Mouse (Mus musculus): ENCODE results near the gene Adpgk. TPM values are rescaled to one million over a fixed set of nuclear protein-coding genes. Genes with fewer than 3 reads are reported as not detected.

The Adpgk gene
- polyA plus RNA-seq, 1 experiment from 2014 or later: 21.9 TPM

DNA sequence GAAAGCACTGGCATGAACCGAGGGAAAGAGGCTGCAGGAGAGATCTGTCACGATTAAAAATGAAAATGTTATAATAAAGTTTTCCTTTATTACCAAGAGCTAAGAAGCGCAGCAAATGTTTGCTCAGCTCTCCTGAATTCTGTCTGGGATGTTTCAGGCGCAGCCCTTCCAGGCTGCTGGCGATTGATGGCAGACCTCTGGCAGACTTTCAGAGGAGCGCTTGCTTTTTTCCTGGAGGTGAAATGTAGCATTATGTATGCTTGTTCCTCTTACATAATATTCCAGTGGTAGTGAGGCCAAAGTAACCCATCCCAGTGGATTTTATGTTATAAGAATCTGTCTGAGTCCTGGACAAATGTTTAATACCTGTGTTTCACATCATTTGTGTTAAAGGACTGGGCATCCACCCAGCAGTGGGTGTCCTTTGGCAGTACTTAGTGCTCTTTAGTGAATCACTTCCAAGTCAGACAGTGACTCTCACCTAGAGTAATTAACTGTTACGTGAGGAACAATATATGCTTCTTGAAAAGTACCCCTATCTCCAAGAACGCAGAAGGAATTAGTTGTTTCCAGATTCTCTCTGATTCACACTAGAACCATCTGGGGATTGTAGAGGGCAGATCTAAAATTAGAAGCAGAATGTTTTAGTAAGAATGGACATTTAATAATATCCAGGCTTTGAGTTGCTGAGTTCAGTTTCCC is 19.4 kb downstream of the Adpgk start:
- no peaks in the 10 kb centered on the region for H3K4me1 ChIP-seq (ENCODE audit: control insufficient read depth, insufficient read depth, low read length)
- WGBS: 93% methylated on average over 8 of the region's 8 CpGs
- H3K27ac ChIP-seq (ENCODE audit: low read length): no peak overlapping the region
- ATAC-seq: no peak
- H3K9ac ChIP-seq (ENCODE audit: low read depth, low read length): no peak overlapping the region
- no peaks in the 10 kb centered on the region for H3K9me3 ChIP-seq (replicated peaks; ENCODE audit: control insufficient read depth, low read length, poor library complexity, severe bottlenecking)
- peaks cover 13% of the 10 kb centered on the region for H3K36me3 ChIP-seq (ENCODE audit: control insufficient read depth, insufficient read depth, low read length)
- no peak overlapping the region for H3K4me3 ChIP-seq (ENCODE audit: low read depth, low read length)
- no peaks in the 10 kb centered on the region for H3K27me3 ChIP-seq (ENCODE audit: control insufficient read depth, insufficient read depth, low read depth, low read length)
- no peak overlapping the region for H3K4me2 ChIP-seq (ENCODE audit: low read length)

DNA sequence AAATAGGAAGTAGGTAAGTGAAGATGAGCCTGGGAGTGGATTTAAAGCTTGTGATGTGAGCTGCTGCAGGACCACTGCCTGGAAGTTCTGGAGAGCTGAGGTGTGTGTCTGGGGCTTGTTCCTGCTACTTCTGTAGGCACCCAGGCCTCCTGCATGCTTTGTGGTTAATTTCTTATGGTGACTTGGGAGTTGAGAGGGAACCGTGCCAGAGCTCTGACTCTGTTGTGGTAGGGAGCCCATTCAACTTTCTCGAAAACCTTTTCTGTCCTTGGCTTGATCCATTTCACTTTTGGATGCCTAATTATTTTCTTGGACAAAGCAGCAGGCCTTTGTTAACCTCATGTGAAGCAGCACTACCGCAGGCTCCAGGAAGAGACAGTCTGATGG is 19.9 kb downstream of the Adpgk start:
- ATAC-seq: no peak
- H3K4me3 ChIP-seq (ENCODE audit: low read depth, low read length): no peak overlapping the region
- H3K36me3 ChIP-seq (ENCODE audit: control insufficient read depth, insufficient read depth, low read length): peaks cover 13% of the 10 kb centered on the region
- no peak overlapping the region for H3K27ac ChIP-seq (ENCODE audit: low read length)
- no peaks in the 10 kb centered on the region for H3K4me1 ChIP-seq (ENCODE audit: control insufficient read depth, insufficient read depth, low read length)
- no peak overlapping the region for H3K9ac ChIP-seq (ENCODE audit: low read depth, low read length)
- no peaks in the 10 kb centered on the region for H3K27me3 ChIP-seq (ENCODE audit: control insufficient read depth, insufficient read depth, low read depth, low read length)
- no peaks in the 10 kb centered on the region for H3K9me3 ChIP-seq (replicated peaks; ENCODE audit: control insufficient read depth, low read length, poor library complexity, severe bottlenecking)
- WGBS: 80% methylated on average over 3 of the region's 3 CpGs
- H3K4me2 ChIP-seq (ENCODE audit: low read length): no peak overlapping the region

DNA sequence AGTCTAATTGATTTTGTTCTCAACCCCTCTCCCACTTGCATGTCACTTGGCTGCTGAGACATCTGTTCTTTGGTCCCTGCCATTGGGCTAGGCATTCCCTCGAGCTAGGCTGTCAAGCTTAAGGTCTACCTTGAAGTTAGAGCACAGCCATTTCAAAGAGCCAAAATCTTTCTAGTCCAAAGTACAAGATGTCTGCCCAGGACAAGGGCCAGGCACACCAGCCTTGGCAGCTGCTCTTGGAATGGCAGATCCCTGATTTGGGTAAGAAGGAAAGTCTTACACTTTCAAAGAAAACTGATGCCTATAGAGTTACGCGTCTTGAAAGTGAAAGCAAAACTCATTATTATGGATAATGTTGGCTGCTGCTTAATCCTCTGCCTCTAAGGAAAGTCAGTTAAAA is 24.8 kb downstream of the Adpgk start:
- H3K36me3 ChIP-seq (ENCODE audit: control insufficient read depth, insufficient read depth, low read length): peaks cover 13% of the 10 kb centered on the region
- H3K4me3 ChIP-seq (ENCODE audit: low read depth, low read length): no peak overlapping the region
- H3K4me2 ChIP-seq (ENCODE audit: low read length): no peak overlapping the region
- 87% methylated on average over 3 of the region's 3 CpGs for WGBS
- H3K9ac ChIP-seq (ENCODE audit: low read depth, low read length): no peak overlapping the region
- no peaks in the 10 kb centered on the region for H3K9me3 ChIP-seq (replicated peaks; ENCODE audit: control insufficient read depth, low read length, poor library complexity, severe bottlenecking)
- no peaks in the 10 kb centered on the region for H3K4me1 ChIP-seq (ENCODE audit: control insufficient read depth, insufficient read depth, low read length)
- H3K27ac ChIP-seq (ENCODE audit: low read length): no peak overlapping the region
- no peaks in the 10 kb centered on the region for H3K27me3 ChIP-seq (ENCODE audit: control insufficient read depth, insufficient read depth, low read depth, low read length)
- no peak for ATAC-seq

DNA sequence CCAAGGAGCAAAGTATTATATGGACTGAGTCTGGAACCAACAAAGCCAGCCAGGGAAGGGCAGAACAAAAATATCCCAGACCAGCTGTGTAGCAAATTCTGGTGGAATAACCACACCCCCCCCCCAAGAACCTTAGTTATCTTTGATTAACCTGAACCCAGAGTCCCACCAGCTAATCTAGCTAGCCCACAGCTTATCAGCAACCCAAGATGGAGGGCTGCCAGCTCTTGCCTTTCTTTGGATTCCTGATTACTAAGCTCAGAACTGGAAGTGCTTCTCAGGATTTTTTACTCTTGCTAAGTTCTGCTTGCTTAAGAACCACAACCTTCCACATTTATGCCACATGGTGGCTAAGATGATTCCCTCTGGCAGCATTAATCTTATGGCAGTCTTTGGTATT is 33.0 kb downstream of the Adpgk start:
- Histone ChIP-seq H3K4me3 (ENCODE audit: low read depth, low read length) (no peak overlapping the region), H3K27ac (ENCODE audit: low read length) (no peak overlapping the region), H3K27me3 (ENCODE audit: control insufficient read depth, insufficient read depth, low read depth, low read length) (no peaks in the 10 kb centered on the region), H3K9ac (ENCODE audit: low read depth, low read length) (no peak overlapping the region), H3K4me1 (ENCODE audit: control insufficient read depth, insufficient read depth, low read length) (no peaks in the 10 kb centered on the region), H3K9me3 (replicated peaks; ENCODE audit: control insufficient read depth, low read length, poor library complexity, severe bottlenecking) (no peaks in the 10 kb centered on the region), H3K36me3 (ENCODE audit: control insufficient read depth, insufficient read depth, low read length) (peaks cover 35% of the 10 kb centered on the region), H3K4me2 (ENCODE audit: low read length) (no peak overlapping the region)
- no peak for ATAC-seq

DNA sequence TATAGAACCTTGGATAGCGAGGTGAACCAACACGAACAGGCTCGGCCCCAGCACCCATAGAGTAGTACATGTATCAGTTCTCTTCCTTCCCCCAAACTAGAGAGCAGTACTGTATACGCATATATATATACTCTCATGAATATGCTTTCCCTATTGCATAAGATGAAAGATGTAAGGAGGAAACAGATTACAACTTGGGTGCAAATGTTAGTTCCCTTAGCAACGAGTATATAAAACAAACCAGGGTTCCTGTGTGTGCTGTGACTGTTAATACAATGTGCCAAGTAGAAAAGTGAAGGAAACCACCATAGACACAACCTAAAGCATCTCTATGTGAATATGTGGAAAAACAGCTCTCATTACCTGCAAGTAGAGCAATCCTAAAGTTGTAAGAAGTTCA is 38.7 kb downstream of the Adpgk start:
- peaks cover 38% of the 10 kb centered on the region for H3K36me3 ChIP-seq (ENCODE audit: control insufficient read depth, insufficient read depth, low read length)
- no peak overlapping the region for H3K27ac ChIP-seq (ENCODE audit: low read length)
- WGBS: 92% methylated on average over 5 of the region's 5 CpGs

DNA sequence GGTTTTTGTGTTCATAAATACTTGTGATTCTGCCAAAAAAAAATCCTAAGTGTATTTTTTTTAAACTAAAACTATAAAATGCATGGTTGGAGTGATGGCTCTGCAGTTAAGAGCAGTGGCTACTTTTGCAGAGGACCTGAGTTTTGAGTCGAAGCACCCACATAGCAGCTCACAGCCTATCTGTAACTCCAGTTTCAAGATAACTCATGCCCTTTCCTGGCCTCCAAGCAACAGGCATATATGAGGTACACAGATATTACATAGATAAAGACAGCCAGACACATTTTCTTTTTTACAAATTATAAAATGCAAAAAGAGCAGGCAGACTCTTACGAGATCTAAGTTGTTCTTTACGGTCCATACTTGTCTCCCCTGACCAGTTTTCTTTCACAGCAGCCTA is 45.2 kb downstream of the Adpgk start:
- no peak for ATAC-seq
- WGBS: 98% methylated on average over 3 of the region's 3 CpGs
- Histone ChIP-seq H3K4me1 (ENCODE audit: control insufficient read depth, insufficient read depth, low read length) (no peaks in the 10 kb centered on the region), H3K9me3 (replicated peaks; ENCODE audit: control insufficient read depth, low read length, poor library complexity, severe bottlenecking) (no peaks in the 10 kb centered on the region), H3K36me3 (ENCODE audit: control insufficient read depth, insufficient read depth, low read length) (peaks cover 42% of the 10 kb centered on the region), H3K9ac (ENCODE audit: low read depth, low read length) (no peak overlapping the region), H3K27me3 (ENCODE audit: control insufficient read depth, insufficient read depth, low read depth, low read length) (no peaks in the 10 kb centered on the region), H3K27ac (ENCODE audit: low read length) (no peak overlapping the region), H3K4me3 (ENCODE audit: low read depth, low read length) (no peak overlapping the region), H3K4me2 (ENCODE audit: low read length) (no peak overlapping the region)

More for the DNA sequence above, 38.7 kb downstream of the Adpgk start:
- H3K9ac ChIP-seq (ENCODE audit: low read depth, low read length): no peak overlapping the region
- no peak overlapping the region for H3K4me3 ChIP-seq (ENCODE audit: low read depth, low read length)
- no peak for ATAC-seq
- H3K27me3 ChIP-seq (ENCODE audit: control insufficient read depth, insufficient read depth, low read depth, low read length): no peaks in the 10 kb centered on the region
- no peak overlapping the region for H3K4me2 ChIP-seq (ENCODE audit: low read length)
- no peaks in the 10 kb centered on the region for H3K9me3 ChIP-seq (replicated peaks; ENCODE audit: control insufficient read depth, low read length, poor library complexity, severe bottlenecking)
- H3K4me1 ChIP-seq (ENCODE audit: control insufficient read depth, insufficient read depth, low read length): no peaks in the 10 kb centered on the region

DNA sequence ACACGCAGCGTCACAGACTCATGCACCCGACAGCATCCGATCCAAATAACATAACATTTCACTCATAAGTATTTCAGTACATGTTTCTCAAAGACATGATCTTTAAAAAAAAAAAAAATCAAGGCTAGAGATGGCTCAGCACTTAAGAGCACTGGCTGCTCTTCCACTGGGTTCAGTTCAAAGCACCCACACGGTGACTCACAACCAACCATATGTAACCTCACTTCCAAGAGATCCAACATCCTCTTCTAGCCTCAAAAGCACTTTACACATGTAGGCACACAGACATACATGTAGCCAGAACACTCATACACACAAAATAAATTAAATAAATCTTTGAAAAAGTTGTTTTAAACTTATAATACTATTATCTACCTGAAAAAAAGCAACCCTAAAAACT is 46.5 kb downstream of the Adpgk start:
- H3K9me3 ChIP-seq (replicated peaks; ENCODE audit: control insufficient read depth, low read length, poor library complexity, severe bottlenecking): no peaks in the 10 kb centered on the region
- 96% methylated on average over 5 of the region's 5 CpGs for WGBS
- no peak overlapping the region for H3K27ac ChIP-seq (ENCODE audit: low read length)
- H3K36me3 ChIP-seq (ENCODE audit: control insufficient read depth, insufficient read depth, low read length): peaks cover 41% of the 10 kb centered on the region
- no peaks in the 10 kb centered on the region for H3K27me3 ChIP-seq (ENCODE audit: control insufficient read depth, insufficient read depth, low read depth, low read length)
- no peak overlapping the region for H3K4me3 ChIP-seq (ENCODE audit: low read depth, low read length)
- ATAC-seq: no peak
- H3K4me1 ChIP-seq (ENCODE audit: control insufficient read depth, insufficient read depth, low read length): no peaks in the 10 kb centered on the region
- no peak overlapping the region for H3K4me2 ChIP-seq (ENCODE audit: low read length)
- no peak overlapping the region for H3K9ac ChIP-seq (ENCODE audit: low read depth, low read length)

DNA sequence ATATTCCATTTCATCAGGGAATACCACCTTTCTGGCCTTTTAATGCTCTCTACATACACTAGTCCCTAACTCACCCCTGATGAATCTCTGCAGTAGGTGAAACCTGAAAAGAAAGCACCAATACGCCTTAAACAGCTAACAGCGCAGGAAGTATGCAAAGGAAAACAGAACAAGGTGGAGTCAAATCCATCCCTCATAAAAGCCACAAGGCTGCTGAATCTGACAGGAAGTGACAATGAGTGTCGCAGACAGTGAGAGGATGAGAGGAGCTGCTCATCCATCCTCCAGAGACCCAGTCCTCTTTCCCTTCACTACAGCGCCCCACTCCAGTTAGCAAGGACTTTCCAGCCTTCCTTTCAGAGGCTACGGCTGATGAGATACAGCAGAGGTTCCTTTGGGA is 47.1 kb downstream of the Adpgk start:
- Histone ChIP-seq H3K9me3 (replicated peaks; ENCODE audit: control insufficient read depth, low read length, poor library complexity, severe bottlenecking) (no peaks in the 10 kb centered on the region), H3K9ac (ENCODE audit: low read depth, low read length) (no peak overlapping the region), H3K27me3 (ENCODE audit: control insufficient read depth, insufficient read depth, low read depth, low read length) (no peaks in the 10 kb centered on the region), H3K36me3 (ENCODE audit: control insufficient read depth, insufficient read depth, low read length) (peaks cover 36% of the 10 kb centered on the region), H3K4me2 (ENCODE audit: low read length) (no peak overlapping the region), H3K4me1 (ENCODE audit: control insufficient read depth, insufficient read depth, low read length) (no peaks in the 10 kb centered on the region), H3K4me3 (ENCODE audit: low read depth, low read length) (no peak overlapping the region), H3K27ac (ENCODE audit: low read length) (no peak overlapping the region)
- no peak for ATAC-seq
- 78% methylated on average over 5 of the region's 5 CpGs for WGBS

DNA sequence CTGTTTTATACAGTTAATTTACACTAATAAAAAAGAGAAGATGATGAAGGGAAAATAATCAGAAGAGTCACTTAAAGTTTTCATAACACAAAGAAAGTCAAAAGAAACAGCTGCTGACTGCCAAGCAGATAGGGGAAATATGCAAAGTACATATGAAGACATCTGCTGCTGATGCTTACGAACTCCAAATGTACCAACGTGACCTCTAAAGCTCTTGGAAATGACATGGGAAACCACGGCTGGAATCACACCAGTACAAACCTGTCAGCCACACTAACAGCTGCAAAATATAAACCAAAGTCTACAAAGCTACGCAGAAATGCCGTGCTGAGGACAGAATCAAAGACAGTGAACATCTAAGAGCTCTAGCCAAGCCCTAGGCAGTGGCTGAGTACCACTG is 47.7 kb downstream of the Adpgk start:
- no peak overlapping the region for H3K27ac ChIP-seq (ENCODE audit: low read length)
- H3K9ac ChIP-seq (ENCODE audit: low read depth, low read length): no peak overlapping the region
- no peaks in the 10 kb centered on the region for H3K27me3 ChIP-seq (ENCODE audit: control insufficient read depth, insufficient read depth, low read depth, low read length)
- peaks cover 31% of the 10 kb centered on the region for H3K36me3 ChIP-seq (ENCODE audit: control insufficient read depth, insufficient read depth, low read length)
- no peak overlapping the region for H3K4me3 ChIP-seq (ENCODE audit: low read depth, low read length)
- H3K4me2 ChIP-seq (ENCODE audit: low read length): no peak overlapping the region
- H3K9me3 ChIP-seq (replicated peaks; ENCODE audit: control insufficient read depth, low read length, poor library complexity, severe bottlenecking): no peaks in the 10 kb centered on the region
- no peak for ATAC-seq
- H3K4me1 ChIP-seq (ENCODE audit: control insufficient read depth, insufficient read depth, low read length): no peaks in the 10 kb centered on the region
- WGBS: 89% methylated on average over 5 of the region's 5 CpGs

All from midbrain, embryonic 16.5 days (tissue).